Mouse (Mus musculus) kidney, embryonic 15.5 days (tissue): ENCODE results near the gene Rasa2. TPM values are rescaled to one million over a fixed set of nuclear protein-coding genes. Genes with fewer than 3 reads are reported as not detected.

ENCODE experiments used
- ATAC-seq: fragments of 200-750 bp; cut with Nextera tagmentation; replicated peaks from 2 replicates; pipeline ENCODE4 v1.8.0; 2017; ENCODE audit warnings: moderate TSS enrichment; ENCODE audit not compliant: low FRiP score
- H3K27ac ChIP-seq: fragments of 300-500 bp; sonication (generic); 2 replicates; pipeline ENCODE4 v1.5.1; 2015; ENCODE audit warnings: mild to moderate bottlenecking, inconsistent platforms
- H3K27me3 ChIP-seq: fragments of 300-500 bp; sonication (generic); 2 replicates; pipeline ENCODE4 v1.6.1; 2015; ENCODE audit warnings: inconsistent platforms
- H3K36me3 ChIP-seq: fragments of 300-500 bp; sonication (generic); 2 replicates; pipeline ENCODE4 v1.6.1; 2015; ENCODE audit warnings: inconsistent platforms
- H3K4me1 ChIP-seq: fragments of 300-500 bp; sonication (generic); 2 replicates; pipeline ENCODE4 v1.6.1; 2015; ENCODE audit warnings: inconsistent platforms
- H3K4me2 ChIP-seq: fragments of 300-500 bp; sonication (generic); 2 replicates; pipeline ENCODE4 v1.6.1; 2015; ENCODE audit warnings: moderate library complexity, mild to moderate bottlenecking, inconsistent platforms
- H3K4me3 ChIP-seq: fragments of 300-500 bp; sonication (generic); replicated peaks from 2 replicates; pipeline ENCODE4 v1.5.1; 2015; ENCODE audit warnings: mild to moderate bottlenecking, inconsistent platforms
- H3K9ac ChIP-seq: fragments of 300-500 bp; sonication (generic); 2 replicates; pipeline ENCODE4 v1.6.1; 2015; ENCODE audit warnings: mild to moderate bottlenecking, inconsistent platforms
- H3K9me3 ChIP-seq: fragments of 300-500 bp; sonication (generic); replicated peaks from 2 replicates; pipeline ENCODE4 v1.6.1; 2016; ENCODE audit warnings: inconsistent platforms
- WGBS: fragments of 180-500 bp; shearing (Covaris S2); methylation state at CpG from one replicate; pipeline ENCODE4 v1.1.7; 2015; ENCODE audit warnings: mixed read lengths; 5-methylcytosine and 5-hydroxymethylcytosine counted together
- polyA plus RNA-seq: library from polyadenylated mRNA; unstranded; fragments of >200 nt; fragmentation: Nextera tagmentation; extraction: Ambion mirVana; gene quantifications from 2 replicates; pipeline ENCODE4 v1.2.1, GENCODE M21; 2015

Gene Rasa2
- polyA plus RNA-seq, 1 experiment from 2014 or later: 17.3 TPM

DNA sequence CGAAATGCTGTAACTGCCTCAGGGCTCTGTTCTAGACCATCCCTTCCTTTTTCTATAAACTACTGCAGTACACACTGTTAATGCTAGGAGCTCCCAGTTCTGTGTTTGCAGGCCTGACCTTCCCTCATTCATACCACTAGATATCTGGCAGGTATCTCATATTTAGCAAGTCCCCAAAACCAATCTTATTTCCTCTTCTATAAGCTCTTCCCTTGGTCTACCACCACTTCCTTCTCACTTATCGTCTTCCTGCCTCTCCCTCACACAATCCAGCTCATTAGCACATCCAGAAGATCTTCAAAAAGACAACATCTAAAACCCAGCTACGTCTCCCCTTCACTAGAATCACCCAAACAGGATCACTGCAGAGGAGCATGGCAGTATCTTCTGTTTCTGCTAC, 19.1 kb downstream of the Rasa2 start:
- Histone ChIP-seq H3K4me1 (peaks cover 7% of the 10 kb centered on the region), H3K9me3 (no peaks in the 10 kb centered on the region), H3K27ac (no peak overlapping the region), H3K4me2 (no peak overlapping the region), H3K9ac (no peak overlapping the region), H3K36me3 (peaks cover 19% of the 10 kb centered on the region), H3K4me3 (no peak overlapping the region), H3K27me3 (no peaks in the 10 kb centered on the region)
- no peak for ATAC-seq
- 82% methylated on average over 3 of the region's 3 CpGs for WGBS

DNA sequence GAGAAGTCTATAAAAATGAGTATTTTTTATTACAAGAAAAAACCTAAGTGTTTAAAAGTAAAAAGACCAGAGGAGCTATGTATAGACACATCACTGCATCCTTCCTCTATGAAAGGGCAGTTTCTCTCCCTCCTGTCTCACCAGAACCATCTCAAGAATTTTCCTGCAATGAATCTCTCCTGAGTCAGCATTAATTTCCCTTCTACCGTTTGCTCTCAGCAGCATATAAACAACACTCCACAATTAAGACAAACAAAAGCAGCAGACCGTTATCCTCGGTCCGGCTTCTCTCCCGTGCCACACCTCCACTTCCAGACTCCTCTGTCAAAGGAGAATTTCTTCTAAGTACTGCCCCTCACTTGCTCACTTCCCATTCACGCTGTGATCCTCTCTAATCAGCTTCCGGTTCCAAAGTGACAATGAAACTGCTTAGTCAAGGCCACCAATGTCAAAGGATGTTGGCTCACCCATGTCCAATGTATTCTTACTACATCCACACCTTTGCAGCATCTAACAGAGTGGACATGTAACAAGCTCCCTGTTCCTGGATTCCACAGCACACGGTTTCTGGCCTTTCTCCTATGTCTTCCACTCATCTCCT, 19.6 kb downstream of the Rasa2 start:
- Histone ChIP-seq H3K9me3 (0 out of 2 replicates have a peak, but pooled peaks cover 5% of the 10 kb centered on the region), H3K4me3 (no peak overlapping the region), H3K36me3 (peaks cover 24% of the 10 kb centered on the region), H3K27me3 (no peaks in the 10 kb centered on the region), H3K4me1 (peaks cover 7% of the 10 kb centered on the region), H3K9ac (no peak overlapping the region), H3K4me2 (no peak overlapping the region), H3K27ac (no peak overlapping the region)
- 36% methylated on average over 8 of the region's 8 CpGs for WGBS
- ATAC-seq: no peak

DNA sequence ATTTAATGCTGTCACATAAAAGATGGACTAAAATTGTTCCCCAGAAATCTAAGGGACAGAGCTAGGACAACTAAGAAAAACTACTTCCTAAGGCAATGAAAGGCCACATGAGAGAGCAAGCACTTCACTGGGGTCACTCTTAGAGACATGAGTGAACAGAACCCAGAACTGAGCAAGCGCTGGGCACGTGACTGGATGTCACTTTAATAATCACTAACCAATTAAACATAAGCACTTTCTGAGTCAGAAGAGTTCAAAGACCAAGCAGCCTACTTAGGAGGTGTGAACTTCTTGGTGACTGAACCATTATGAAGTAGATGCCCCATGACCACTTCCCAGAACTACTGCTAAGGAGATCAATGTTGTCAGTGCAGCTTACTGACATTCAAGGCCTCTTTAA, 20.6 kb downstream of the Rasa2 start:
- Histone ChIP-seq H3K36me3 (peaks cover 28% of the 10 kb centered on the region), H3K4me3 (no peak overlapping the region)

DNA sequence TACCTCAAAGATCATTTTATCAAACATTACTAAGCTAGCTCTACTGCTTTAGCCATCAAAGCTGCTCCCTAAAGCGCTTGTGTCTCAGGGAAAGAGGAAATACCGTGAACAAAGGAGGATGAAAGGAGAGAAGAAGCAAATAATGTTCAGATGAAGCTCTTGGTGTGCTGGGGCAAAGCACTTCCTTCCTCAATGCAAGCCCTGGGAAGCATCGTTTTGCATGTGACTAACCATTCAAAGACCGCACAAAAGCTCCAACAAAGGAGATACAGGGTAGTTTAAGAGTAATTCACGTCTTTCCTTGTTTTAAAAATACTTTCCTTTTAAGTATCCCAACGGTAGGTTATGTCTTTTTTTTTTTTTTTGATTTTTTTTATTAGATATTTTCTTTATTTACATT, 28.0 kb downstream of the Rasa2 start:
- no peaks in the 10 kb centered on the region for H3K27me3 ChIP-seq
- no peaks in the 10 kb centered on the region for H3K4me1 ChIP-seq
- H3K4me2 ChIP-seq: no peak overlapping the region
- peaks cover 53% of the 10 kb centered on the region for H3K36me3 ChIP-seq
- 59% methylated on average over 6 of the region's 6 CpGs for WGBS
- H3K4me3 ChIP-seq: no peak overlapping the region
- H3K27ac ChIP-seq: no peak overlapping the region
- ATAC-seq: no peak
- H3K9ac ChIP-seq: no peak overlapping the region
- H3K9me3 ChIP-seq: 0 out of 2 replicates have a peak, but pooled peaks cover 5% of the 10 kb centered on the region

More for the DNA sequence above, 20.6 kb downstream of the Rasa2 start:
- 86% methylated on average over 2 of the region's 2 CpGs for WGBS
- Histone ChIP-seq H3K27me3 (no peaks in the 10 kb centered on the region), H3K4me1 (peaks cover 7% of the 10 kb centered on the region), H3K27ac (no peak overlapping the region), H3K9me3 (0 out of 2 replicates have a peak, but pooled peaks cover 5% of the 10 kb centered on the region), H3K4me2 (no peak overlapping the region), H3K9ac (no peak overlapping the region)
- ATAC-seq: no peak

DNA sequence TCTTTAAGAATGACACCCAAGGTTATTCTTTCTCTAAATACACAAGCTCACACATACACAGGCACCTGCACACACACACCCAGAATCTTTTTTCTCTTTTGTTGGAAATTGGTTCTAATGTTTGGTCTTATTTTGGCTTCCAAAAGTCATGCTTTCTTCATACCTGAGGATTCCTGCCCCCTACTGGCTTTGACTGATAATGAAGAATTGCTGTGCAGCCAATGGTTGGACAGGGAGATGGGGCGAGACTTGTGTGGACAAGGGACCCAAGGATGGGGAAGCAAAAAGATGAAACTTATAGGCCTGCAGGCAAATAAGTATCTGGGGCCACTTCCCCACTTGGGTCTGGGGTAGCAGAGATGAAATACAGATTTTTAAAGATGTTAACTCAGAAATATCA, 33.5 kb downstream of the Rasa2 start:
- Histone ChIP-seq H3K9me3 (no peaks in the 10 kb centered on the region), H3K4me1 (no peaks in the 10 kb centered on the region), H3K27ac (no peak overlapping the region), H3K27me3 (no peaks in the 10 kb centered on the region), H3K4me3 (no peak overlapping the region), H3K4me2 (no peak overlapping the region), H3K9ac (no peak overlapping the region), H3K36me3 (peaks cover 50% of the 10 kb centered on the region)
- 85% methylated on average over 1 of the region's 1 CpGs for WGBS
- ATAC-seq: no peak

DNA sequence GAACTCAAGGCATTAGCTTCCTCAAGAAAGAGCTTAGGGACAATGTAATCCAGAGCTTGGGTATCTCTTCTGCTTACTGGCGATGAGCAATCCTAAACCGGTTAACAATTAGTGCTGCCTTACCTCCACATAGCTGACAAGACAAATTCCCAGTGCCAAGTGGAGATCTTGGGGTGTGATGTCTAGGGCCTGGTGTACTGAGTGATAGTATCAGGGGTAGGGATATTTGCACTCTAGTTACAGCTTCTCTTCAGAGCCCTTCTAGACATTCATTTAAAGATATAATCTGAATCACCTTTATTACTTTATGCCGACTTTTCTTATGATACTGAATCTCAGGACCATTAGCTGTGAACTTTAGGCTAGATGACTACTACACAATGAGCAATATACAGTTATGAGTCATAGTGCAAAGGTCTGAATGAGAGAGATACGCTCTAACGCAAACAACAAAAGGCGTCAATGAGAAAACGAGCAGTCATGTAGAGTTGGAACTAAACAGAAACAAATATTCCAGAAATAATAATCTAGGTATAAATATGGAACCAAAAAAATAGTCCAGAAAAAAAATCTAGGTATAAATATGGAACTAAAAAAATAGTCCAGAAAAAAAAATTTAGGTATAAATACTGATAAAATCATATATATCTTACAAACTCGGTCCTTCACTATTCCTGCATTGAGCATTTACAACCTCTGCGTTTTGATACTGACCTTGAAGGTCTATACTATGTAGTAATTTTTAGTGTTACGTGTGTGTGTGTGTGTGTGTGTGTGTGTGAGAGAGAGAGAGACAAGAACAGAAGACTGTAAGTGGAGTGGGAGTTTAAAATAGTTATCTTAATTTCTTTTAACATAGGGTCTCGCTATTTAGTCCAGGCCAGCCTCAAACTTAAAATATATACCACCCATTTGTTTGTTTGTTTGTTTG, 38.5 kb downstream of the Rasa2 start:
- WGBS: 95% methylated on average over 11 of the region's 11 CpGs
- no peak for ATAC-seq
- no peak overlapping the region for H3K27ac ChIP-seq

DNA sequence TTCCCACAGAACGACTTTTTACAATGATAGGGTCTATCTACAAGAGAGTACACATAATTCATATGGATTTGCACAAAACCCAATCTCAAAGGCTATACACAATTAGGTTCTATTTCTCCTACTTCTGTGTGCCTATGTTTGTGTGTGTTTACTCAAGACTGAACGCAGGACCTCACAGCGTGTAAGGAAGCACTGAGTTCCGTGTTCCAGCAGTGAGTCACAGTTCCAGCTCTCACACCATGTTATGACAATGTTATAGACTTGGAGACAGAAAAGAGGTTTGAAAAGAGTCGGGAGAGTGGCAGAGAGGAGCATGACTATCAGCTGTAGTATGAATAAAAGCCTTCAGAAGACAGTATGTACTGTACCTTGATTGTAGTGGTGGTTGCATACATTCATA, 42.1 kb downstream of the Rasa2 start:
- Histone ChIP-seq H3K27ac (no peak overlapping the region), H3K4me1 (no peaks in the 10 kb centered on the region), H3K27me3 (no peaks in the 10 kb centered on the region), H3K4me2 (no peak overlapping the region), H3K9me3 (no peaks in the 10 kb centered on the region), H3K36me3 (peaks cover 29% of the 10 kb centered on the region), H3K9ac (no peak overlapping the region), H3K4me3 (no peak overlapping the region)
- no peak for ATAC-seq
- 93% methylated on average over 5 of the region's 5 CpGs for WGBS

More for the DNA sequence above, 38.5 kb downstream of the Rasa2 start:
- Histone ChIP-seq H3K9ac (no peak overlapping the region), H3K27me3 (no peaks in the 10 kb centered on the region), H3K9me3 (no peaks in the 10 kb centered on the region), H3K36me3 (peaks cover 52% of the 10 kb centered on the region), H3K4me1 (no peaks in the 10 kb centered on the region), H3K4me2 (no peak overlapping the region), H3K4me3 (no peak overlapping the region)

DNA sequence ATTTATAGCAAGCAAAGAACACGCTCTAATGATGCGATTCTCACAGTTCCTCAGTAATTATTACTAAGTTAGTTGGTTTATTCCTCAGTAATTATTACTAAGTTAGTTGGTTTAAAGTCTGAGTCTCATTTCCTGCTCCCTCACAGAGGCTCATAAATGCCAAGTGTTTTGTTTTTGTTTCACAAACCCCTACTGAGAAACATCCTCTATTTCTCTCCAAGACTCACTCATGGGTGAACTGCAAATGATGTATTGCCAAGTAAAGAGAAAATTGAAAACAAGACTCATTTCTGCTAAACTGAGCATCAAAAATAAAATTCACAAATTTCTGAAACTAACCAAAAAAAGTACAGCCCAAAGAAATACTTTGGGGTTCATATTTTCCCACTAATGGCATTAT, 47.9 kb downstream of the Rasa2 start:
- no peak overlapping the region for H3K4me3 ChIP-seq
- no peaks in the 10 kb centered on the region for H3K9me3 ChIP-seq
- no peak overlapping the region for H3K9ac ChIP-seq
- H3K36me3 ChIP-seq: peaks cover 11% of the 10 kb centered on the region
- no peak overlapping the region for H3K27ac ChIP-seq
- no peak for ATAC-seq
- no peaks in the 10 kb centered on the region for H3K27me3 ChIP-seq
- 85% methylated on average over 2 of the region's 2 CpGs for WGBS
- no peak overlapping the region for H3K4me2 ChIP-seq
- H3K4me1 ChIP-seq: no peaks in the 10 kb centered on the region

DNA sequence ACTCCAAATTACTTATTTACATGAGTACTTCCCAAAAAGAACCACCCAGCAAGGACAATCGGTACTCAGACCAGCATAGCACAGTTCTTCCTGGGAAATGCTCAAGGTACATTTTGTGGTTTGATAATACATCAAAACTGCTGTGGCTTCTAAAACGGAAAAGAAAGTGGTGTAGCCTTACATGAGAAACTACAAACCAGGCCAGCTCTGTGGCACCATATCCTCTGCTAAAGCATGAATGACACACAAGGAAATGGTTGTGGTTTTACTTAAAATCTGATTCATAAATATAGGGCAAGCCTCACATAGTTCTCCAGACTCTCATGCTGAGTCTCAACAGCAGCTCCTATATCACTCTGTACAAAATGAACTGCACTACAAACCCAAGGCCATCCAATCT, 48.3 kb downstream of the Rasa2 start:
- no peaks in the 10 kb centered on the region for H3K27me3 ChIP-seq
- H3K9ac ChIP-seq: no peak overlapping the region
- 83% methylated on average over 2 of the region's 2 CpGs for WGBS
- no peak overlapping the region for H3K27ac ChIP-seq
- no peak for ATAC-seq
- H3K9me3 ChIP-seq: no peaks in the 10 kb centered on the region
- H3K4me2 ChIP-seq: no peak overlapping the region
- no peak overlapping the region for H3K4me3 ChIP-seq
- H3K36me3 ChIP-seq: peaks cover 10% of the 10 kb centered on the region
- no peaks in the 10 kb centered on the region for H3K4me1 ChIP-seq

DNA sequence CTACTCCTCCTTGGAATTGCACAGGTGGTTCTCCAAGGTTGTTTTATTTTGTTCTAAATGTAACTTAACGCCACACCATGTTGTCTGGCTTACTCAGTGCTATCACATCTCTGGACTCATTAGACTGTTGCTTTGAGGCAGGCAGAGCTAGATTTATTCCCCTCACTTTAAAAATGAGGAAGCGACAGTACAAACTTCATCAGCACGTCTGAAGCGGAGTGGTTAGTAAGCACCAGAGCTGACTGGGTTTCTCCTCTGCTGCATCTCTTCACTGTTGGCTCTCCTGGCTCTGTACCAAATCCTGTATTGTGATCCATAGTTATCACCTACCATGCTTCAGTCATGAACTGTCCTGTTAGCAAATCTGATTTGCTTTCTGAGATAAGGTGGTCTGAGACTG, 53.2 kb downstream of the Rasa2 start:
- WGBS: 67% methylated on average over 4 of the region's 4 CpGs
- H3K27ac ChIP-seq: no peak overlapping the region
- H3K36me3 ChIP-seq: peaks cover 17% of the 10 kb centered on the region
- no peaks in the 10 kb centered on the region for H3K9me3 ChIP-seq
- ATAC-seq: no peak
- no peak overlapping the region for H3K9ac ChIP-seq
- H3K4me2 ChIP-seq: no peak overlapping the region
- H3K4me1 ChIP-seq: no peaks in the 10 kb centered on the region
- H3K27me3 ChIP-seq: no peaks in the 10 kb centered on the region
- no peak overlapping the region for H3K4me3 ChIP-seq

DNA sequence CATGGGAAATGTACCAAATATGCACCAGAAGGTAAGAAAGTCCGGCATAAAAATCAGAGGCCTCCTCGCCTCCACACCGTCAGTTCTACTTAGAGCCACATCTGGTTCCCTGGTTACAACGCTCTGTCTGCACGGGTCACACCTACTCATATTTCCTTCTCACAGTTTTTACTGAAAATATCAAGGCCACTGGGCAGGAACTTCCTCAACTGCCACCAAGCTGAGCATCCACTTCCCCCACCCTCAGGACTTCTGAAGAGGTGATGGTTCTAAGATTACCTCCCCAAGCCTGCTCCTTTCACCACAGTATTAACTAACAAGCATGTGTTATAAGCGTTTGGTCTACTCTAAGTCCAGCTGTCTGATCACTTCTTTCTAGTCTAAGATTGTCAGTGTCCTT, 53.7 kb downstream of the Rasa2 start:
- 51% methylated on average over 6 of the region's 6 CpGs for WGBS

DNA sequence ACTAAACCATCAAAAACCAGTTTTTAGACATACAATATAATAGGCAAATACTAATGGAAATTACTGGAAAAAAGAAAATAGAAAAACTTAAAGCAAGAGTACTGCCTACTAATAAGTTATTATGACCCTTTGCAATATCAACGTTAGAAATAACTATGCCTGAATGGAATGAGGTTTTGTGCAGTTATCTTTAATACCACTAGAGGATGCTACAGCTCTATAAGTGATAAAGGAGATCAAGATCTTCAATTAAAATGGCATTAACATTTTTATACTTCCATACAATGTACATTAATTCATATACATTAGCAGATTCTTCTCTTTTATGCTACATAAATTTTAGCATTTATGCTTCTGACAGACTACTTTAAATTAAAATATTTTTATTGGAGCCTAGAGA, 58.2 kb downstream of the Rasa2 start:
- Histone ChIP-seq H3K9me3 (no peaks in the 10 kb centered on the region), H3K4me2 (no peak overlapping the region), H3K4me3 (no peak overlapping the region), H3K4me1 (no peaks in the 10 kb centered on the region), H3K36me3 (peaks cover 36% of the 10 kb centered on the region), H3K27me3 (no peaks in the 10 kb centered on the region), H3K27ac (no peak overlapping the region), H3K9ac (no peak overlapping the region)
- ATAC-seq: no peak
- WGBS: 9% methylated on average over 1 of the region's 1 CpGs

More for the DNA sequence above, 53.7 kb downstream of the Rasa2 start:
- Histone ChIP-seq H3K9ac (no peak overlapping the region), H3K27ac (no peak overlapping the region), H3K4me3 (no peak overlapping the region), H3K4me1 (no peaks in the 10 kb centered on the region), H3K27me3 (no peaks in the 10 kb centered on the region), H3K4me2 (no peak overlapping the region), H3K9me3 (no peaks in the 10 kb centered on the region), H3K36me3 (peaks cover 17% of the 10 kb centered on the region)
- no peak for ATAC-seq
